Mouse (Mus musculus) adrenal gland, adult 8-10 months (tissue): ENCODE data around the gene Zcchc14. TPM values are rescaled to one million over a fixed set of nuclear protein-coding genes. Genes with fewer than 3 reads are reported as not detected.

ENCODE experiments used
- DNase-seq: peaks from one replicate; pipeline ENCODE4 v3.0.0; 2022
- total RNA-seq, 4 experiments: library from RNA; stranded (reverse); gene quantifications; 2 replicates each; pipeline ENCODE4 v1.2.4; 2022

The Zcchc14 gene
- total RNA-seq, 4 experiments from 2014 or later, result 38.8 to 62.5 (median 51.0) TPM

GRCm38 (mm10) chr8:121583653-121584052 lies 69.0 kb downstream of the Zcchc14 start:
- DNase-seq, result no peak

DNA sequence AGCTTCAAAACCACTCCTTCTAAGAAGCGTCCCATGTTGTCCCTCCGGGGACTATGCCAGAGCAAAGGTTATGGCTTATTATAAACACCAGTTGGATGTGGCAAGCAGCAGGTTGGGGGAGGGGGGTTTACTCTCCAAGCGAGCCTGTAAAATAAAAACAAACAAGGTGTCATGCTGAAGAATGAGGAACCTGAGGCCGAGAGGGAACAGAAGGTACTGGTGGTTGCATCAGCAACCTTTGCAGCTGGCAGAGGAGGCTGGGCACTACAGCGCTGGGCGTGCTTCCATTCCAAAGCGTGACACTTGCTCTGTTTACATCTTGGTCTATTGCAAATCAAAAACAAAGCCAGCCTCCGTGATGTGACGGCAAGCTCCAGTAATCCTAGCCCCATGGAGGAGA lies 72.2 kb downstream of the Zcchc14 start:
- no peak for DNase-seq

- DNase-seq, result peak; percentile 92
These were observed 73.8 kb downstream of the Zcchc14 start, which contains the start of gene Fbxo31 for GRCm38 (mm10) chr8:121578676-121579451. Gene Fbxo31 (minus strand): TSS chr8:121578806.

- no peak for DNase-seq
These were observed 74.7 kb downstream of the Zcchc14 start for GRCm38 (mm10) chr8:121577751-121578675.

DNA sequence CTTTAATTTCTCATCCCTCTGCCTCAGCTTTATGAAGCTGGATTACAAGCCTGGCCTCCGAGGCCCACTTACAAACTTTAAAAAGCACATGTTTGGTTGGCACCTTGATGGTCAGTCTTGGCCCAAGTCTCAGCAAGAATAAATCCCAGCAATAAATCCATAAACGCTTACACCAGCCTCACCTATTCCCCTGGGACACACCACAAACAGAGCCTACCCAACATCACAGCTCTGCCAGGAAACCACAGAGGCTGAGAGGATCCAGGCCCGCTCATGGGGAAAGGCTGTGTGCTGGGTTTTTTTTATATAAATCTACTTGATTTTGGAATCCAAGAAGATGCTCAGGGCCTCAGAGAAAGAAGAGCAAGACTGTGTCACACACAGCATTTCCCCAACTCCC lies 77.0 kb downstream of the Zcchc14 start:
- DNase-seq, result no peak

DNA sequence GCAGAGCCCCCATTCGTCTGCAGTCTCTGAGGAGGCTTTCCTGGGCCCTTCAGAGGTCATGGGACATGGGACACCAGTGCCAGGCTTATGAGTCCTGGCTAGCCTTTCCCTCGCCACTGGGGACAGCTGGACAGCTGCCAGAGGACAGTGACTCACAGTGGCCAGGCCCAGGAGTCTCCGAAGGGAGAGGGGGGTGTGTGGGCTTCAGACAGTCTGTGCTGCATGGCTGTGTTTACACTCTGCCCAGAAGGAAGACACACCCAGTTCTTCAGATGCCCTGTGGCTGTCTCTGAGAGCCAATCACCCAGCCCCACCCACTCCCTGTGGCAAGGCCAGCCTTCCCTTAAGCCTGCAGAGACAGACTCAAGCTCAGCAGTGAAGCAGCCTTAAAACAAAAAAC lies 79.4 kb downstream of the Zcchc14 start:
- peak; percentile 87 for DNase-seq

DNA sequence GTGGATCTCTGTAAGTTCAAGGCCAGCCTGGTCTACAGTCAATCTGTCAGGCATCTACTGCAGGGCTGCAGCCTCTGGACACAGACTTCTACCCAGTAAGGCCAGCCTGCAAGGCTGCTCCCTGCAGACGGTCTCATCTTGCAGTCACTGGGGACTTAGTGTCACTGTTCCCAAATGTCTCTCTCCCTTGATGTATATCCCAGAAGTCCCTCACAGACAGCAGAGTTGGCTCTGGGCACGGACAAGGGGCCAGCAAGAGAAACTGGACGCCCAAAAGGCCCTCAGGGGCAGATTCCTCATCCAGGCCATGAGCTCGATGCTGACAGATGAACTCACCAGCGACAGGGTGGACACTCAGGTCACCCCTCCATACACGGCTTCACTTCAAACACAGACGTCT lies 80.6 kb downstream of the Zcchc14 start:
- DNase-seq, result no peak

DNA sequence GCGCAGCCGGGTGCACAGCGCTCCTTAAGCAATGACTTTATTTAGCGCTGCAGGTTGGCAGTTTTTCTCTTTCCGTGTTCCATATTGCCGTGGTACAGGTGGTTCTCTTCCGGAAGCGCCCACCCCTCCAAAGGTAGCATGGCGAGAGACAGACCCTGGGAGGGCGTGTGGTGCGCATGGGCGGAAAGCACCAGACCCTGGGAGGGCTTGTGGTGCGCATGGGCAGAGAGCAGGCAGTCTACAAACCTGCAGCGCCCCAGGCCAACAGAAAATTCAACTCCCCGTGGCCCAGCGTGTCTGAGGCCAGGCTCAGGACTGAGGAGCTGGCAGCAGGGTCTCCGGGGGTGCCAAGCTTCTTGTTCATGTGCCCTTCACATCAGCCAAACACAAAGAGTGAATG lies 81.9 kb downstream of the Zcchc14 start:
- no peak for DNase-seq

DNA sequence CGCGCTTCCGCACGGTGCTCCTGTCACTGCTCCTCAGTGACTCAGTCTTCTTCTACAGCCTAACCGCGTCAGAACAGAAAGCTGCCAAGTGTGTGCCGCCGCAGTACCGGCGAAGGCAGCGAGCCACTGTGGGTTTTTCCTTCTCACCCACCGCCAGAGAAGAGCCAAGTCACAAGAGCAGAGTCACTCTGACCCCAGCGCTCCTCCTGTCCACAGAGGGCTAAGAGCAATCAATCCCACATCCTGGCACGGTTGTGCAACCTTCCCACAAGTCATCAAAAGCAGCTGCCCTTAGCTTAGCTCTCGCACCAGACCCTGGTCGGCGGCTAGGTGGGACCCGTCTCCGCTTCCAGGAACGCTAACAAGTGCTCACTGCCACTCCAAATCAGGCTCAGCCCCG lies 82.4 kb downstream of the Zcchc14 start:
- peak; percentile 64 for DNase-seq

DNA sequence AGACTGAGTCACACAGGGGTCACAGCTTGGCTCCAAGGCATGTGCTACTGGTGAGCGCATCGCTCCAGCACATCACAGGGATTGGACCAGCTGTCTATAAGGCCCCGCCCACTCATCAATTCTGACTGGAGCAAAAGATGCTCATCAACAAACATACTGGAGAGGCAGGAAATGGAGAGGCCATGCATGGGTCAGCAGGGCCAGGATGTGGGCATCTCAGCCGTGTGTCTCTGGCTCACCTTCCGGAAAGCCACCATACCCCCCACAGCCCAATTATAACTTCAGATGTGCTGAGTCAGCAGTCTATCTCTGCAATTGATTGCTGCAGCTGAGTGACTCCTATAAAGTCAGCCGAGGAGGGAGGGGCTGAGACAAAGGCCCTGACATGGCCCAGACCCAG lies 84.4 kb downstream of the Zcchc14 start:
- no peak for DNase-seq

DNA sequence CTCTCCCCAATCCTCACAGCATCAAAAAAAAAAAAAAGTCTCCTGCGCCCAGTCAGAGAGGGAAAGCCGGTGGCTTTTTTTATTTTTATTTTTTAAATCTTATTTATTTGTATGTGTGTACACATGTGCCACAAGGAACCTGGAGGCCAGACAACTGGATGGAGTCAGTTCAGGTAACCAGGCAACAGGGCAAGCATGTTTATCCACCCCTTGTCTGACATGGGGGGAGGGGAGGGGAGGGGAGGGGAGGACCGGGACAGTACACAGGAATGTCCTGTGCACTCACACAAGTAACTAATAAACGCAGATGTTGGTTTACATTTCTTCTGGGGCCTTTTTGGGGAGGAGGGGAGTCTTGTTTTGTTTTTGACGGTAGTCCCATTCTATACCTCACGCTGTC lies 89.0 kb downstream of the Zcchc14 start:
- DNase-seq, result no peak

DNA sequence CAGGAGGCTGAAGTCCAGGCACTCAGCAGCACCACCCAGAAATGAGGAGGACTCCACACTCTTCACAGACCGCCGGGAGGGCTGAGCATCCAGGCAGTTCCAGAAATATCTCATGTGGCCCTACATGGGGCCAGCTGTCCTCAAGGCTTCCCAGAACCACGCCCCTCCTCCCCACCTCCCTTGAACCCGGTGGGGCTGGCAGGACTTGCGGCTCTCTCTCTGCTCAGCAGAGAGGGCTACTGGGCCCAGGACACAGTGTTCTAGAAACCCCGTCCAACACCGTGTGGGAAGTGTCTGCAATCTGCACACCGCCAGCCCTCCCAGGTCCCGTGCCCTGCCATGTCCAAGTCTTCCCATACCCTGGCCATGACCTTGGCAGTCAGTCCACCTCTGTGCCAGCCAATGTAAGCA lies 89.8 kb downstream of the Zcchc14 start:
- DNase-seq, result peak; percentile 59

GRCm38 (mm10) chr8:121561636-121562345 lies 90.9 kb downstream of the Zcchc14 start:
- DNase-seq, result no peak

GRCm38 (mm10) chr8:121560432-121561100 lies 92.1 kb downstream of the Zcchc14 start:
- no peak for DNase-seq

DNA sequence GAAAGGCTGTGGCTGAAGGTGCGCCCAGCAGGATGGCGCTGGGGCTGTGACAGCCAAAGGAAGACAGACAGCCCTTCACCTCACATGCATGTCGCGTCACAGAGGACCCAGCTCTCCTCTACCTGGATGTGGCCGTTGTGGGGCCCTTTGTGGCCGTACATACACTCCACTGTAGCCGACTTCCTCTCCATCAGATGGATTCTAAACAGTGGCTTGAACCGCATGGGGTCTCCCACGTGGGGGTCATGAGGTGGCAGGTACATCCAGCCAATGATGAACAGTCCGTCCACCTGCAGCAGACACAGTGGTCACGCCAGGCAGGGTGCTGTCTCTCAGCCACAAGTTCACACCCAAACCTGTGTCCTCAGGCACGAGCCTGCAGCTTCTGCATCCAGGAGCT lies 92.9 kb downstream of the Zcchc14 start:
- no peak for DNase-seq

DNA sequence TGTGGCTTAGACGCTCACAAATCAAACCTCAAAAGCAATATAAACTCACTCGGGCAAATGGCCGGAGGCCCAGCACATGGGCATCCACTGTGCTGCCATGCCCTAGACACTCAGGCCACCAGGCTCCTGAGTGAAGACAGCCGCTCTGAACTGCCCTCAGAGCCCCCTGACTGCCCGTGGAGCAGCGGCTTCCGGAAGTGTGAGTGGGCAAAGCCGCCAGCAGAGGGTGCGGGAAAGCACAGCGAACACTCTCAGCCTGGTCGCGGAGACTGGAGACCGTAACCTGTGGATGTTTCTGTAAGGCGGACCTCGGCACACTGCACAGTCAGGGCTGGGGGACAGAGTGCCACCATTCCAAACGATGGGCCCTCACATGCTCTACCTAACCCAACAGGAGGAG lies 94.2 kb downstream of the Zcchc14 start:
- no peak for DNase-seq

DNA sequence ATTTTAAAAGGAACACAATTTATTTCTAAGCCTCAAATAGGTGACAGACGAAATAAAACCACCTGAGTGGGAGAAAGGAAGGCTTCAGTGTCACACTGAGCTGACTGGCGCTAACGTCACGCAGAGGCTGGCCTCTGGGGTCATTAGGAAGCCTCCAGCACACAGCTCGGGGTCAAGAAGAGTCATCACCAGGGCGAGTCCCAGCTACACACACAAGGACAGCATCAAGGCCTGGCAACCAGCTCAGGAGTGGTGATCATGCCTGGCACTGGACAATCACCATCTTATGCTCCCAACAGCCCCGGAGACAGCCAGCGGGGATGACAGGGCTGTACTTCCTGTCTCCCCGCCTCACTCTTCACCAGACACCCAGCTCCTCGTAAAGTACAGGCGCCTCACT lies 95.0 kb downstream of the Zcchc14 start:
- peak; percentile 54 for DNase-seq

DNA sequence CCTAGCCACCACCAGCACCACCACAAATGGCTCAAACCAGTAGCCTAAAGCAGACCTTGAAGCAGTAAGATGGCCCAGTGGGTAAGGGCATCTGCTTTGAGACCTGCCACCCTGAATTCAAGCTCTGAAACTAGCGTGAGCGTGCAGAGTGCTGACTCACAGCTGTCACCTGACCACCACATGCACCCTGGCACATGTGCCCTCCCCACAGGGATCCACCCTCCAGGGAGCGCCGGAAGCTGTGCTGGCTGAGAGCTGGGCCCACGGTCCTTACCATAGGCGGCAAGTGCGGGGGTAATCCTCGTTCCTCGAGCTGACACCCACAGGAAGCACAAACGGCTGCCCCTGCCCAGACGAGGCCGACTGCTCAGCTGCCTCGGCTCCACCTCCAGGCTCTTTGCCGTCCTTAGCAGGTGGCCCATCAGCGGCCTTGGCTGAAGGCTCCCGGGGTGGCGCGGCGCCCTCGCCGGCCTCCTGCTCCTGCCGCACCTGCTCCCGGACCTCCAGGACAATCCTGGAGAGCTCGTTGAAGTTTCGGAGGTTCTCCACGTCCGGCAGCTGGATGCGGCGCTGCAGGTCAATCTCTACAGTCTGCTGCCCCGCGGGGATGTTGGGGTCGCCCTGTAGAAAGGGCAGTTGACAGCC lies 98.7 kb downstream of the Zcchc14 start:
- no peak for DNase-seq

DNA sequence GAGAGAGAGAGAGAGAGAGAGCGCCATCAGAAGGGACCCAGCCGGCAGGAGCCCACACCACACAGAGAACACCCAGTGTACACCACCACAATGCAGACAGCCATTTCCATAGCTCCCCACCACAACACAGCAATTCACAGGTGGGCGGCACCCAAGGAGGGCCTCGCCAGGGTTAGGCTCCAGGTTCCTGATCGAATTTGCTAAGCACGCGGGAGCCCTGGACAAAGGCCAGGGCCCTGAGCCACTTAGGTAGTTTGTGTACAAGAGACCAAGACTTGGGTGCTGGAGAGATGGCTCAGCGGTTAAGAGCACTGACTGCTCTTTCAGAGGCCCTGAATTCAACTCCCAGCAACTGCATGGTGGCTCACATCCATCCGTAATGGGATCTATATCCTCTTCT lies 100.2 kb downstream of the Zcchc14 start:
- no peak for DNase-seq

DNA sequence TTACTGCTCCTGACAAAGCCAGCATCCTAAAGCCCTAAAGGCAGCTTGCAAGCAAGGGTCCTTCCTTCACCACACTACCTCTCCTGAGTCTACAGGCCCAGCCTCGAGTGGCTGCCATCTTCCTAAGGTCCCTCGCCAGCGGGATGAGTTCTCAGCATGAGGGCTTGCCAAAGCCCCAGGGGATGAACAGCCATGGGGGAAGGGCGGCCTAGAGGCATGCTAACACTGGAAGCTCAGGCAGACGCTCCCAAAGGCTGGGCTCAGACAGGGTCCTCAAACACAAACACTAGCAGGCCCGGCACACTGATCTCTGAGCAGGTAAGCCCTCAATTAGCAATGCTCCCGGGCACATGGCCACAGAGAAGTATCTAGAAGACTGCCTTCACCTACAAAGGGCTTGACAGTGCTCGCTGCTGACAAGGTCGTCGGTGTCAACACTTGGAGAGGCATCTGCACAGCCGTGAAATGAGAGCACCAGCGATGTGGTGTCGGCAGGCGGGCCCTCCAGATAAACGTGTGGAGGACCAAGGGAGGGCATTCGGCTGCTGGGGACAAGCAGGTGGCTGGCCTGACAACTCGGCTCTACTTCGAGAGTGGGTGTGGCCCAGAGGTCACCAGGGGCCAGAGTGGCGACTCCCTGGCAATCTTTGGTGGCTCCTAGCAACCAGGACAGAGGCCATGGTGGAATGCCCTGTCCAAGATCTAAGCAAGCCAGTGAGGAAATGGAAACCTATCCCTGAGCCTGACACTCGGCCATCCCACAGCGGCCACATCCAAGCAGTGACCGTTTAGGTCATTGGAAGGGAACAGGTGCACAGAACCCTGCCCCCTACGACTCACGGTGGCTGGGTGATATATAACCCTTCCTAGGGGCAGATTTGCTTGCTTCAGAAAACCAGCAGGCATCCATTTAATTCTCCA lies 101.4 kb downstream of the Zcchc14 start:
- no peak for DNase-seq

GRCm38 (mm10) chr8:121550056-121550455 lies 102.6 kb downstream of the Zcchc14 start:
- DNase-seq, result no peak
